20 mouse cellular contexts compared by ENCODE assay signal in genomic region chr3:145356865-145357487, GRCm38 (mm10).
DNase-seq lines count a peak whose midpoint lies in the region; ATAC-seq lines count a peak whose summit lies in the region.
"Had no signal": no experiment of that assay in that cellular context is flagged by ENCODE, and none has a peak within 500 bp of the region (broad histone marks: within the 10 kb centered on the region; RNA-seq: fewer than 3 reads in every experiment).

No protein-coding gene starts in this region.

- ATAC-seq in kidney, embryonic 15.5 days (replicated peaks; ENCODE audit: low FRiP score): peak; percentile 64
- peak; percentile 74; the same call in 1 of the 2 replicates for ATAC-seq in lung, embryonic 16.5 days (ENCODE audit: low read depth)
- peak; percentile 85 for ATAC-seq in intestine, embryonic 16.5 days
- ATAC-seq: forebrain, embryonic 14.5 days had no signal

- no peaks in the 10 kb centered on the region for H3K9me3 ChIP-seq in kidney, embryonic 15.5 days (replicated peaks)
- H3K9me3 ChIP-seq in lung, embryonic 16.5 days (ENCODE audit: control insufficient read depth, low read length): no peaks in the 10 kb centered on the region
- 0 out of 2 replicates have a peak, but pooled peaks cover 3% of the 10 kb centered on the region for H3K9me3 ChIP-seq in intestine, embryonic 16.5 days (ENCODE audit: control insufficient read depth, low read length)
- H3K9me3 ChIP-seq: embryonic facial prominence, embryonic 15.5 days; forebrain, embryonic 10.5 days; hindbrain, embryonic 12.5 days had no signal

- DNase-seq in kidney, adult 9 months: no peak
- no peak for DNase-seq in lung, postnatal 10 days
- DNase-seq in cerebellum, adult 9-11 months: no peak
- DNase-seq: adrenal gland, adult 8-10 months; adrenal gland, postnatal 36 days; cerebellum, adult 2 months; cerebellum, postnatal 14 days; embryo, embryonic 11 days; gastrocnemius, adult 2 months; gastrocnemius, postnatal 25 days; heart, postnatal 10 days; heart, postnatal 4 days had no signal

- H3K9ac ChIP-seq in kidney, embryonic 15.5 days: no peak overlapping the region
- H3K9ac ChIP-seq in lung, embryonic 16.5 days (ENCODE audit: low read length): no peak overlapping the region
- no peak overlapping the region for H3K9ac ChIP-seq in intestine, embryonic 16.5 days (ENCODE audit: low read depth, low read length)
- H3K9ac ChIP-seq: embryonic facial prominence, embryonic 15.5 days; hindbrain, embryonic 12.5 days had no signal

- no peak overlapping the region for H3K4me3 ChIP-seq in kidney, embryonic 15.5 days (replicated peaks)
- H3K4me3 ChIP-seq in lung, embryonic 16.5 days (ENCODE audit: low read length): no peak overlapping the region
- no peak overlapping the region for H3K4me3 ChIP-seq in intestine, embryonic 16.5 days (ENCODE audit: low read length)
- H3K4me3 ChIP-seq: embryonic facial prominence, embryonic 15.5 days; erythroblast, embryonic 14.5 days; forebrain, embryonic 10.5 days; gastrocnemius, adult 2 months; hindbrain, embryonic 12.5 days had no signal

- no peak overlapping the region for H3K4me2 ChIP-seq in kidney, embryonic 15.5 days
- H3K4me2 ChIP-seq in lung, embryonic 16.5 days (ENCODE audit: low read depth, low read length): no peak overlapping the region
- H3K4me2 ChIP-seq in intestine, embryonic 16.5 days (ENCODE audit: low read depth, low read length): no peak overlapping the region
- H3K4me2 ChIP-seq: embryonic facial prominence, embryonic 15.5 days; hindbrain, embryonic 12.5 days had no signal

- H3K27me3 ChIP-seq in kidney, embryonic 15.5 days: no peaks in the 10 kb centered on the region
- no peaks in the 10 kb centered on the region for H3K27me3 ChIP-seq in lung, embryonic 16.5 days (ENCODE audit: control insufficient read depth, insufficient read depth, low read depth, low read length)
- no peaks in the 10 kb centered on the region for H3K27me3 ChIP-seq in intestine, embryonic 16.5 days (replicated peaks; ENCODE audit: control insufficient read depth, insufficient read depth, low read length)
- H3K27me3 ChIP-seq: embryonic facial prominence, embryonic 15.5 days; hindbrain, embryonic 12.5 days had no signal

- no peak overlapping the region for H3K27ac ChIP-seq in kidney, embryonic 15.5 days
- H3K27ac ChIP-seq in lung, embryonic 16.5 days (ENCODE audit: low read length): no peak overlapping the region
- H3K27ac ChIP-seq in intestine, embryonic 16.5 days (ENCODE audit: low read length): no peak overlapping the region
- H3K27ac ChIP-seq: embryonic facial prominence, embryonic 15.5 days; forebrain, embryonic 10.5 days; gastrocnemius, adult 2 months; hindbrain, embryonic 12.5 days had no signal

- no peaks in the 10 kb centered on the region for H3K36me3 ChIP-seq in kidney, embryonic 15.5 days
- H3K36me3 ChIP-seq in lung, embryonic 16.5 days (ENCODE audit: control insufficient read depth, insufficient read depth, low read length): no peaks in the 10 kb centered on the region
- no peaks in the 10 kb centered on the region; the same call in 1 of the 2 replicates for H3K36me3 ChIP-seq in intestine, embryonic 16.5 days (ENCODE audit: control insufficient read depth, insufficient read depth, low read length)
- H3K36me3 ChIP-seq: embryonic facial prominence, embryonic 15.5 days; forebrain, embryonic 10.5 days; hindbrain, embryonic 12.5 days had no signal

- WGBS in kidney, embryonic 15.5 days: 48% methylated on average over 6 of the region's 6 CpGs
- 40% methylated on average over 6 of the region's 6 CpGs for WGBS in lung, embryonic 16.5 days
- 58% methylated on average over 6 of the region's 6 CpGs for WGBS in intestine, embryonic 16.5 days

- no peaks in the 10 kb centered on the region for H3K4me1 ChIP-seq in kidney, embryonic 15.5 days
- no peaks in the 10 kb centered on the region for H3K4me1 ChIP-seq in lung, embryonic 16.5 days (replicated peaks; ENCODE audit: control insufficient read depth, insufficient read depth, low read length)
- H3K4me1 ChIP-seq in intestine, embryonic 16.5 days (ENCODE audit: control insufficient read depth, insufficient read depth, low read length): no peaks in the 10 kb centered on the region
- H3K4me1 ChIP-seq: embryonic facial prominence, embryonic 15.5 days; hindbrain, embryonic 12.5 days had no signal
